Mouse (Mus musculus): Measurements from ENCODE around the gene Eif3l.

- TF ChIP-seq CTCF (IDR thresholded peaks at IDR 0.05) (no peak), POLR2A (IDR thresholded peaks at IDR 0.05; ENCODE audit: insufficient read depth, low read depth, low read length) (no peak)
Observed at GRCm38 (mm10) chr15:79073752-79074151, 1.2 kb upstream of the Eif3l start.

All from heart, adult 2 months (tissue).